Mouse (Mus musculus) limb, embryonic 10.5 days (tissue): Measurements from ENCODE around the gene Gemin6. TPM values are rescaled to one million over a fixed set of nuclear protein-coding genes. Genes with fewer than 3 reads are reported as not detected.
"Not testable (repeated sequence)": the region's sequence is repeated elsewhere in the genome, so short reads cannot be mapped to it uniquely, and the experiment has no call there.

Experiments
- DNase-seq: peaks from one replicate; pipeline ENCODE4 v3.0.0-alpha.2; 2017; ENCODE audit warnings: low spot score
- H3K27ac ChIP-seq: fragments of 300-500 bp; sonication (generic); 2 replicates; pipeline ENCODE4 v1.5.1; 2016; ENCODE audit warnings: mild to moderate bottlenecking
- H3K27me3 ChIP-seq: fragments of 300-500 bp; sonication (generic); 2 replicates; pipeline ENCODE4 v1.6.1; 2016; ENCODE audit warnings: low read depth, mild to moderate bottlenecking; ENCODE audit not compliant: poor library complexity, severe bottlenecking
- H3K36me3 ChIP-seq: fragments of 300-500 bp; sonication (generic); 2 replicates; pipeline ENCODE4 v1.6.1; 2016; ENCODE audit warnings: mild to moderate bottlenecking, moderate library complexity
- H3K4me1 ChIP-seq: fragments of 300-500 bp; sonication (generic); 2 replicates; pipeline ENCODE4 v1.6.1; 2016
- H3K4me3 ChIP-seq: fragments of 300-500 bp; sonication (generic); 2 replicates; pipeline ENCODE4 v1.5.1; 2016; ENCODE audit warnings: mild to moderate bottlenecking, moderate library complexity
- H3K9me3 ChIP-seq: fragments of 300-500 bp; sonication (generic); replicated peaks from 2 replicates; pipeline ENCODE4 v1.6.1; 2016; ENCODE audit warnings: mild to moderate bottlenecking
- WGBS: fragments of 180-500 bp; shearing (Covaris S2); methylation state at CpG from one replicate; pipeline ENCODE4 v1.1.7; 2016; 5-methylcytosine and 5-hydroxymethylcytosine counted together
- polyA plus RNA-seq: library from polyadenylated mRNA; unstranded; fragments of >200 nt; fragmentation: Nextera tagmentation; extraction: Ambion mirVana; gene quantifications from 2 replicates; pipeline ENCODE4 v1.2.1, GENCODE M21; 2016

Gene Gemin6
- polyA plus RNA-seq, 1 experiment from 2014 or later: 52.2 TPM

DNA sequence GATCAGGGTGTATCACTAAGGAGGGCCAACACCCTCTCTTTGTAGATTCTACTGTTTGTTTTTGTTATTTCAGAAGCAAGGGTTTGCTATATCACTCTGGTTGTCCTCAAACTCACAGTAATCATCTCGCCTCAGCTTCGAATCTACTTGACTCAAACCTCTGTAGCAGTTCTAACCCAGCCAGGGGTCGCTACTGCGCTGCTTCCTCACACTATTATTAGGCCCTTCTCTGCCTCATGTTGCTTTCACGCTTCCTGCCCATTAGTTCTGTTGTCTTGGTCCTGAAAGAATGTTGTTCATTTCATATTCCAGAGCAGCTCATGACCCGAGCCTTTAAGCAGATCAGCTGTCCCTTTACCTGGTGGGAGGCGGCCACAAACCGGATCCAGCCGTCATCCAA, 17.4 kb downstream of the Gemin6 start:
- no peaks in the 10 kb centered on the region for H3K27me3 ChIP-seq
- H3K9me3 ChIP-seq: no peaks in the 10 kb centered on the region
- H3K4me3 ChIP-seq: no peak overlapping the region
- H3K36me3 ChIP-seq: peaks cover 94% of the 10 kb centered on the region
- 93% methylated on average over 9 of the region's 9 CpGs for WGBS
- H3K27ac ChIP-seq: no peak overlapping the region
- H3K4me1 ChIP-seq: no peaks in the 10 kb centered on the region
- no peak for DNase-seq

- WGBS: 52% methylated on average over 13 of the region's 13 CpGs
- peaks cover 98% of the 10 kb centered on the region for H3K36me3 ChIP-seq
- no peak overlapping the region for H3K4me3 ChIP-seq
- no peaks in the 10 kb centered on the region for H3K27me3 ChIP-seq
- no peaks in the 10 kb centered on the region for H3K4me1 ChIP-seq
- no peaks in the 10 kb centered on the region for H3K9me3 ChIP-seq
- no peak overlapping the region for H3K27ac ChIP-seq
- no peak for DNase-seq
Observed at GRCm38 (mm10) chr17:80243116-80243515, 18.9 kb downstream of the Gemin6 start.

DNA sequence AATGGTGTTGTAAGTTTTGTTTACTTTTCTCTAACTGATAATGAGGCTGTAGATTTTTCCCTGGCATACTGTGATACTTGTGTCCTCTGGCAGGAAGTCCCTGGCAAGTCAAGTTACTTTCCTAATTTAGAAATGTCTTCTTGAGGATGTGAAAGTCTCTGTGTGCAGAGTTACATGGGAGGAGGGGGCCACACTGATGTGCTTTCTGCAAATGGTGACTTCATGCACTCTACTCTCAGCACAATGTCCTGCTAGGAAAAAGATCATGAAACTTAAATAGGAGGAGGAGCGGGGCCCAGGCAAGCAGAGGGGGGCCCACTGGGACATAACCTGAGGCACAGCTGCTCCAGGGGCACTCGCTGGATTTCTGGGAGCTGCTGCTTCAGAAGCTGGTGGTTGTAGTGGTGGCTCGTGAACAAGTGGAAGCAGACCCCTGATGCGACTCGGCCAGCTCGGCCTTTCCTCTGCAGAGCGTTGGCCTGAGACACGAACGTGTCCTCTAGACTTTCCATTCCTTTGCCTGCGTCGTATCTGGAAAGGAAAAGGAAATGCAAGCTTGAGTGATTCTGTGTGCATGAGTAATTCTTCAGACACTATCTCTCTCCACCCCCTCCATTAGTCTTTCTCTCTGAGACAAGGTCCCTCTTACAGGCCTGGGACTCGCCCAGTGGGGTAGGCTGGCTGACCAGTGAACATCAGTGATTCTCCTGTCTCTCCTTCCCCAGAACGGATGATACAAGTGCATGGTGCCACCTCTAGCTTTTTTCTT, 28.7 kb downstream of the Gemin6 start:
- no peak overlapping the region for H3K4me3 ChIP-seq
- H3K27me3 ChIP-seq: no peaks in the 10 kb centered on the region
- H3K9me3 ChIP-seq: no peaks in the 10 kb centered on the region
- H3K4me1 ChIP-seq: peaks cover 2% of the 10 kb centered on the region; the same call in 1 of the 2 replicates
- no peak for DNase-seq
- no peak overlapping the region for H3K27ac ChIP-seq
- H3K36me3 ChIP-seq: peaks cover 100% of the 10 kb centered on the region
- 89% methylated on average over 13 of the region's 13 CpGs for WGBS

DNA sequence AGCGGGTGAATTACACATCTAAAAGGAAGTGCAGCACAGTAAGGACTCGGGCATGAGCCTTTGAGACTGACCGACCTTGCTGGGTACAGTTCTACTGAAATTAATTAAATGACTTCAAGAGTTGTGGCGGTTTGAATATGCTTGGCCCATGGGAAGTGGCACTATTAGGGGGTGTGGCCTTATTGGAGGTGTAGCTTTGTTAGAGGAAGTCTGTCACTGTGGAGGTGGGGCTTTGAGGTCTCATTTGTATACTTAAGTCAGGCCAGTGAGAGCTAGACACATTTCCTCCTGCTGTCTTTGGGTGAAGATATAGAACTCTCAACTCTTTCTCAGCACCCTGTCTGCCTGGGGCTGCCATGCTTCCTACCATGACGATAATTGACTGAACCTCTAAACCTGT, 30.2 kb downstream of the Gemin6 start:
- no peak overlapping the region for H3K4me3 ChIP-seq
- peaks cover 100% of the 10 kb centered on the region for H3K36me3 ChIP-seq
- DNase-seq: no peak
- H3K9me3 ChIP-seq: no peaks in the 10 kb centered on the region
- 96% methylated on average over 5 of the region's 5 CpGs for WGBS
- no peaks in the 10 kb centered on the region for H3K27me3 ChIP-seq
- no peak overlapping the region for H3K27ac ChIP-seq
- H3K4me1 ChIP-seq: peaks cover 2% of the 10 kb centered on the region; the same call in 1 of the 2 replicates

- Histone ChIP-seq H3K27ac (no peak overlapping the region), H3K9me3 (no peaks in the 10 kb centered on the region), H3K4me3 (no peak overlapping the region), H3K36me3 (peaks cover 99% of the 10 kb centered on the region), H3K4me1 (peaks cover 2% of the 10 kb centered on the region; the same call in 1 of the 2 replicates), H3K27me3 (no peaks in the 10 kb centered on the region)
- WGBS: 49% methylated on average over 13 of the region's 13 CpGs
- no peak for DNase-seq
Observed at GRCm38 (mm10) chr17:80255208-80255607, 31.0 kb downstream of the Gemin6 start.

- no peaks in the 10 kb centered on the region for H3K27me3 ChIP-seq
- no peaks in the 10 kb centered on the region for H3K4me1 ChIP-seq
- no peak for DNase-seq
- H3K27ac ChIP-seq: no peak overlapping the region
- WGBS: 95% methylated on average over 4 of the region's 4 CpGs
- H3K9me3 ChIP-seq: no peaks in the 10 kb centered on the region
- H3K36me3 ChIP-seq: peaks cover 92% of the 10 kb centered on the region
- H3K4me3 ChIP-seq: no peak overlapping the region
Observed at GRCm38 (mm10) chr17:80267065-80267464, 42.8 kb downstream of the Gemin6 start.

- H3K36me3 ChIP-seq: peaks cover 94% of the 10 kb centered on the region
- no peaks in the 10 kb centered on the region for H3K27me3 ChIP-seq
- H3K4me3 ChIP-seq: no peak overlapping the region
- no peak overlapping the region for H3K27ac ChIP-seq
- WGBS: 94% methylated on average over 3 of the region's 3 CpGs
- H3K9me3 ChIP-seq: no peaks in the 10 kb centered on the region
- DNase-seq: no peak
- H3K4me1 ChIP-seq: no peaks in the 10 kb centered on the region
Observed at GRCm38 (mm10) chr17:80268151-80268550, 43.9 kb downstream of the Gemin6 start.

- H3K9me3 ChIP-seq, DNase-seq, H3K4me3 ChIP-seq, H3K27me3 ChIP-seq, H3K4me1 ChIP-seq, H3K27ac ChIP-seq: not testable (repeated sequence)
- H3K36me3 ChIP-seq: peaks cover 93% of the 10 kb centered on the region
- WGBS: 93% methylated on average over 7 of the region's 7 CpGs
Observed at GRCm38 (mm10) chr17:80270622-80271021, 46.4 kb downstream of the Gemin6 start.

Other genes with a start within 250 kb of the Gemin6 start
- gene Hnrnpll, start 162.1 kb upstream of the Gemin6 start, polyA plus RNA-seq: 99.2 and 100.0 TPM in 2 replicates
- 11.5 and 12.8 TPM in 2 replicates for gene Galm, start 97.0 kb upstream of the Gemin6 start, polyA plus RNA-seq
- 882 and 949 TPM in 2 replicates for gene Srsf7, start 17.1 kb upstream of the Gemin6 start, polyA plus RNA-seq
- 0.09 and 0.24 TPM in 2 replicates for gene Ttc39d, start 17.0 kb upstream of the Gemin6 start, polyA plus RNA-seq
- gene Morn2, start 65.8 kb downstream of the Gemin6 start, polyA plus RNA-seq: 20.0 and 23.9 TPM in 2 replicates
- gene Dhx57, start 66.0 kb downstream of the Gemin6 start, polyA plus RNA-seq: 16.9 and 22.2 TPM in 2 replicates
- gene Arhgef33, start 83.0 kb downstream of the Gemin6 start, polyA plus RNA-seq: 0.48 and 0.85 TPM in 2 replicates
- gene Gm10190, start 149.1 kb downstream of the Gemin6 start, polyA plus RNA-seq: 1.1 TPM in 1 of 2 replicates, not detected in the other